25 mouse cellular contexts compared by ENCODE assay signal in the genomic region with DNA sequence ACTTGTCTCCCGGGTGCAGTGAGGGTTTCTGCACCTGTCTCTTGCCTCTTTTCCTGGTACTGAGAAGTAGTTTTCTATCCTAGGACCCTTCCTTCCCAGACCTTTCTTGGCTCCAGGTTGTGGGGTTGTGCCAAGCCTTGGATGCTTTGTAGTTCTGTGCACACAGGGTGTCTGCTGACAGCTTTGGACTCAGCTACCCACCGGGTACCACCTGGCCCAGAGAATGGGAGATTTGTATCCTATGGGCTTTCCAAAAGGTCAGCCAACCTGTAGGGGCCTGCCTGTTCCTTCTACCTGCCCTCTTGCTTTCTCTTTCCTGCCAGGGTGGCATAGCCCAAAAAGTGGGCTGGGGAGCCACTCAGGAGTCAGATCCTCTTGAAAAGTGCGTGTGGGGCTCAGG. TPM values are rescaled to one million over a fixed set of nuclear protein-coding genes. Genes with fewer than 3 reads are reported as not detected.
A peak's percentile ranks its signal among the peaks of the same experiment; 100 is the strongest.
DNase-seq lines count a peak whose midpoint lies in the region; ATAC-seq and TF ChIP-seq lines count a peak whose summit lies in the region.
"Had no signal": no experiment of that assay in that cellular context is flagged by ENCODE, and none has a peak within 500 bp of the region (broad histone marks: within the 10 kb centered on the region; RNA-seq: fewer than 3 reads in every experiment).

No protein-coding gene starts in this region.

- peak overlapping the region; percentile 98 for H3K27ac ChIP-seq in CH12.LX (ENCODE audit: insufficient read depth, low read depth)
- peak overlapping the region; percentile 90 for H3K27ac ChIP-seq in cerebellum, adult 2 months (ENCODE audit: insufficient read depth, low read length)
- H3K27ac ChIP-seq in thymus, adult 2 months (ENCODE audit: control insufficient read depth, insufficient read depth, low read length) = no peak overlapping the region
- H3K27ac ChIP-seq: forebrain, embryonic 13.5 days; kidney, embryonic 15.5 days; layer of hippocampus, adult 2 months; left cerebral cortex, adult 2 months; limb, embryonic 12.5 days; liver, embryonic 15.5 days; lung, embryonic 15.5 days; midbrain, embryonic 13.5 days had no signal

- no peak for TF ChIP-seq EP300 in CH12.LX (IDR thresholded peaks at IDR 0.05; ENCODE audit: low read length)

- TF ChIP-seq RAD21 in CH12.LX (IDR thresholded peaks at IDR 0.05; ENCODE audit: low read depth, low read length) = no peak

- H3K4me2 ChIP-seq in CH12.LX (ENCODE audit: insufficient read depth, low read depth, poor library complexity, severe bottlenecking) = peak overlapping the region; percentile 71
- H3K4me2 ChIP-seq: forebrain, embryonic 13.5 days; kidney, embryonic 15.5 days; limb, embryonic 12.5 days; liver, embryonic 15.5 days; lung, embryonic 15.5 days; midbrain, embryonic 13.5 days had no signal

- TF ChIP-seq CTCF in CH12.LX (conservative IDR thresholded peaks at IDR 0.05 in 1 of 2, IDR thresholded peaks at IDR 0.05 in 1 of 2; ENCODE audit: low read depth in 2 of 2, low read length in 2 of 2) = no peak
- TF ChIP-seq CTCF in E14TG2a.4 (conservative IDR thresholded peaks at IDR 0.05; ENCODE audit: low read length) = no peak
- TF ChIP-seq CTCF in cerebellum, adult 2 months (IDR thresholded peaks at IDR 0.05; ENCODE audit: borderline replicate concordance, insufficient read depth, low read depth, low read length) = no peak
- no peak for TF ChIP-seq CTCF in thymus, adult 2 months (IDR thresholded peaks at IDR 0.05; ENCODE audit: borderline replicate concordance, control insufficient read depth, extremely low read depth, insufficient read depth, low read length, poor library complexity)

- H3K4me3 ChIP-seq in CH12.LX (replicated peaks in 1 of 3; ENCODE audit: low read depth in 2 of 3, low read length in 2 of 3, poor library complexity in 1 of 3) = peak overlapping the region; percentile 62 to 86 (median 62)
- peak overlapping the region; percentile 23; the same call in 1 of the 2 replicates for H3K4me3 ChIP-seq in E14TG2a.4 (replicated peaks; ENCODE audit: low read length)
- H3K4me3 ChIP-seq in cerebellum, adult 2 months (replicated peaks; ENCODE audit: insufficient read depth, low read depth, low read length) = peak overlapping the region; percentile 11
- H3K4me3 ChIP-seq in thymus, adult 2 months (ENCODE audit: control insufficient read depth, insufficient read depth, low read length) = no peak overlapping the region
- H3K4me3 ChIP-seq: forebrain, embryonic 13.5 days; kidney, embryonic 15.5 days; layer of hippocampus, adult 2 months; limb, embryonic 12.5 days; liver, embryonic 15.5 days; lung, embryonic 15.5 days; midbrain, embryonic 13.5 days had no signal

- H3K9ac ChIP-seq in CH12.LX (ENCODE audit: insufficient read depth, low read depth) = peak overlapping the region; percentile 79
- H3K9ac ChIP-seq: forebrain, embryonic 13.5 days; kidney, embryonic 15.5 days; limb, embryonic 12.5 days; liver, embryonic 15.5 days; lung, embryonic 15.5 days; midbrain, embryonic 13.5 days had no signal

- DNase-seq in CH12.LX (ENCODE audit: extremely low read depth) = no peak
- DNase-seq in cerebellum, adult 2 months = peak; percentile 76 to 87
- DNase-seq in cerebellum, postnatal 14 days = peak; percentile 68 to 84
- no peak for DNase-seq in testis, postnatal 14 days (ENCODE audit: low spot score)
- DNase-seq in thymus, adult 2 months = no peak
- DNase-seq: adrenal gland, postnatal 10 days; B cell, adult 2 months; gastrocnemius, postnatal 36 days; kidney, adult 18-20 months; lung, postnatal 36 days had no signal

- no peak for ATAC-seq in megakaryocyte progenitor cell, adult 5-6 weeks (replicated peaks; ENCODE audit: poor library complexity)
- ATAC-seq: forebrain, embryonic 13.5 days; hindbrain, embryonic 16.5 days; midbrain, embryonic 13.5 days; Patski had no signal

- H3K27me3 ChIP-seq in CH12.LX (replicated peaks) (no peaks in the 10 kb centered on the region), E14TG2a.4 (ENCODE audit: insufficient read depth, low read length) (no peaks in the 10 kb centered on the region)
- H3K27me3 ChIP-seq in cerebellum, adult 2 months (ENCODE audit: control insufficient read depth, insufficient read depth, low read length) = no peaks in the 10 kb centered on the region
- 0 out of 2 replicates have a peak, but pooled peaks cover under 1% of the 10 kb centered on the region for H3K27me3 ChIP-seq in thymus, adult 2 months (ENCODE audit: control insufficient read depth, insufficient read depth, low read length)
- H3K27me3 ChIP-seq: forebrain, embryonic 13.5 days; Patski had no signal

- H3K4me1 ChIP-seq in CH12.LX (ENCODE audit: control insufficient read depth in 1 of 2, insufficient read depth in 2 of 2) = peaks cover 47 to 95% of the 10 kb centered on the region in 2 experiments
- H3K4me1 ChIP-seq in E14TG2a.4 (replicated peaks; ENCODE audit: low read depth, low read length) = peaks cover 99% of the 10 kb centered on the region
- peaks cover 61% of the 10 kb centered on the region for H3K4me1 ChIP-seq in cerebellum, adult 2 months (ENCODE audit: control insufficient read depth, insufficient read depth, low read length)
- no peaks in the 10 kb centered on the region for H3K4me1 ChIP-seq in thymus, adult 2 months (replicated peaks; ENCODE audit: control insufficient read depth, insufficient read depth, low read length)
- H3K4me1 ChIP-seq: liver, embryonic 15.5 days had no signal

- H3K9me3 ChIP-seq in CH12.LX (replicated peaks; ENCODE audit: low read length) (no peaks in the 10 kb centered on the region), E14TG2a.4 (ENCODE audit: low read length) (no peaks in the 10 kb centered on the region)
- H3K9me3 ChIP-seq: forebrain, embryonic 13.5 days; kidney, embryonic 15.5 days; limb, embryonic 12.5 days; liver, embryonic 15.5 days; lung, embryonic 15.5 days; midbrain, embryonic 13.5 days had no signal

- 11% methylated on average over 3 of the region's 3 CpGs for WGBS in cerebellum, adult 2 months
- 65% methylated on average over 3 of the region's 3 CpGs for WGBS in thymus, adult 2 months

- in situ Hi-C loops in CH12.LX (cut with MboI; ENCODE audit: low pct_ligation_motif_present, low pct_unique_long_range_greater_than_20kb, low sequenced_read_pairs) = loop anchor here (5.0 kb wide), 1 partner anchor 33 kb away; no protein-coding TSS in a partner anchor

- peaks cover 24% of the 10 kb centered on the region for H3K79me2 ChIP-seq in CH12.LX (replicated peaks; ENCODE audit: control insufficient read depth, extremely low read depth, insufficient read depth, poor library complexity, severe bottlenecking)

- H3K36me3 ChIP-seq in CH12.LX (replicated peaks in 1 of 2; ENCODE audit: control insufficient read depth in 1 of 2, insufficient read depth in 1 of 2, low read length in 1 of 2) (peaks cover 5 to 11% of the 10 kb centered on the region in 2 experiments), E14TG2a.4 (ENCODE audit: insufficient read depth, low read length) (peaks cover 27% of the 10 kb centered on the region)
- no peaks in the 10 kb centered on the region for H3K36me3 ChIP-seq in thymus, adult 2 months (ENCODE audit: control insufficient read depth, insufficient read depth, low read length)
- H3K36me3 ChIP-seq: kidney, embryonic 15.5 days; limb, embryonic 12.5 days; liver, embryonic 15.5 days; lung, embryonic 15.5 days; midbrain, embryonic 13.5 days had no signal

- dilution Hi-C loops in CH12.LX (cut with MboI; ENCODE audit: extremely low pct_ligation_motif_present, extremely low pct_unique_long_range_greater_than_20kb, low sequenced_read_pairs) = no loop called here

- no peak for TF ChIP-seq POLR2A in CH12.LX (IDR thresholded peaks at IDR 0.05; ENCODE audit: low read depth, low read length)
- no peak for TF ChIP-seq POLR2A in cerebellum, adult 2 months (IDR thresholded peaks at IDR 0.05; ENCODE audit: borderline replicate concordance, insufficient read depth, low read length)
- no peak for TF ChIP-seq POLR2A in thymus, adult 2 months (IDR thresholded peaks at IDR 0.05; ENCODE audit: control insufficient read depth, extremely low read depth, insufficient read depth, low read length, poor library complexity)

TF ChIP-seq in CH12.LX, 34 proteins besides CTCF, POLR2A, EP300 and RAD21:
- TF ChIP-seq CHD1 (IDR thresholded peaks at IDR 0.05; ENCODE audit: low read depth, low read length) (no peak), ZNF384 (IDR thresholded peaks at IDR 0.05; ENCODE audit: low read depth, low read length) (no peak), POLR2AphosphoS2 (IDR thresholded peaks at IDR 0.05; ENCODE audit: low read depth, low read length) (no peak), ZMIZ1 (IDR thresholded peaks at IDR 0.05; ENCODE audit: low read depth, low read length) (no peak), JUN (IDR thresholded peaks at IDR 0.05; ENCODE audit: insufficient read depth, low read depth, low read length) (no peak), NRF1 (IDR thresholded peaks at IDR 0.05; ENCODE audit: low read depth, low read length) (no peak), IRF4 (IDR thresholded peaks at IDR 0.05; ENCODE audit: low read depth, low read length) (no peak), NELFE (IDR thresholded peaks at IDR 0.05; ENCODE audit: low read depth, low read length) (no peak), MAZ (IDR thresholded peaks at IDR 0.05; ENCODE audit: low read depth, low read length) (no peak), PAX5 (IDR thresholded peaks at IDR 0.05; ENCODE audit: low read length) (no peak), E2F4 (IDR thresholded peaks at IDR 0.05; ENCODE audit: insufficient replicate concordance, low read depth, low read length) (no peak)

RNA-seq across cellular contexts. Expression of a gene that starts 6.5 kb away (rescaled TPM):
- total RNA-seq in CH12.LX (2012; rRNA removed) (7.4 and 12.4 TPM in 2 replicates), CH12.LX (2014; rRNA removed) (1.8 and 2.0 TPM in 2 replicates)
- polyA plus RNA-seq in CH12.LX (2012; ENCODE audit: insufficient read length, low read depth) = 4.5 and 5.2 TPM in 2 replicates
- 25.7 and 31.6 TPM in 2 replicates for polyA plus RNA-seq in cerebellum, adult 2 months (2012; rRNA removed)
- polyA plus RNA-seq in thymus, adult 2 months (2012; rRNA removed) = 0.87 and 1.0 TPM in 2 replicates
- total RNA-seq in megakaryocyte progenitor cell, adult 5-6 weeks (2015) = 0.10 TPM in 1 of 2 replicates, not detected in the other
- total RNA-seq in megakaryocyte progenitor cell, adult 5-6 weeks (2017) = 0.03 TPM in 1 of 2 replicates, not detected in the other
- total RNA-seq: megakaryocyte-erythroid progenitor cell, adult 5-6 weeks; MEL had no signal
- polyA plus RNA-seq: liver, adult 2 months had no signal

Comparison
In these comparisons a context has a peak if more than half of its experiments do, and no peak if none do; other contexts are left out.
1. DNase-seq: peak in cerebellum, adult 2 months (2 of 2) and cerebellum, postnatal 14 days (2 of 2); none in CH12.LX (single experiment), testis, postnatal 14 days (single experiment) and thymus, adult 2 months (single experiment).